Mouse (Mus musculus) myocyte (in vitro differentiated cells): Measurements from ENCODE around the gene Poldip2. TPM values are rescaled to one million over a fixed set of nuclear protein-coding genes. Genes with fewer than 3 reads are reported as not detected.

Experiments used
- H3K27me3 ChIP-seq: one replicate; pipeline ENCODE4 v1.6.1; 2011; ENCODE audit not compliant: control insufficient read depth, insufficient read depth, insufficient read length
- H3K36me3 ChIP-seq: one replicate; pipeline ENCODE4 v1.6.1; 2011; ENCODE audit not compliant: control insufficient read depth, insufficient read depth
- H3K4me2 ChIP-seq: one replicate; pipeline ENCODE4 v1.6.1; 2011; ENCODE audit warnings: low read depth, control low read depth
- H3K4me3 ChIP-seq: one replicate; pipeline ENCODE4 v1.5.1; 2011; ENCODE audit warnings: mild to moderate bottlenecking, control low read depth, moderate library complexity
- H3K79me2 ChIP-seq: one replicate; pipeline ENCODE4 v1.6.1; 2011; ENCODE audit not compliant: control insufficient read depth, insufficient read depth
- H3ac ChIP-seq: one replicate; pipeline ENCODE4 v1.6.1; 2011; ENCODE audit not compliant: control insufficient read depth, insufficient read length
- CEBPB ChIP-seq: IDR thresholded peaks from 2 replicates; pipeline ENCODE4 v1.6.1; 2011; ENCODE audit warnings: mild to moderate bottlenecking, moderate library complexity; ENCODE audit not compliant: poor library complexity, insufficient read depth, severe bottlenecking
- E2F4 ChIP-seq: IDR thresholded peaks from one replicate; pipeline ENCODE4 v1.6.1; 2011; ENCODE audit warnings: mild to moderate bottlenecking, control low read depth, moderate library complexity; ENCODE audit not compliant: insufficient read depth
- MAX ChIP-seq: IDR thresholded peaks from one replicate; pipeline ENCODE4 v1.6.1; 2011; ENCODE audit warnings: low read depth, mild to moderate bottlenecking, control low read depth
- MYOD1 ChIP-seq, 3 experiments: IDR thresholded peaks; one replicate each; pipeline ENCODE4 v1.6.1; 2011; ENCODE audit warnings: control low read depth in 2 of 3, low read depth in 2 of 3, mild to moderate bottlenecking in 2 of 3, moderate library complexity in 1 of 3; ENCODE audit not compliant: insufficient read length in 2 of 3, control insufficient read depth in 1 of 3
- MYOG ChIP-seq, 3 experiments: IDR thresholded peaks; one replicate each; pipeline ENCODE4 v1.6.1; 2011; ENCODE audit warnings: control low read depth in 2 of 3, low read depth in 2 of 3, mild to moderate bottlenecking in 2 of 3; ENCODE audit not compliant: insufficient read length in 2 of 3, control insufficient read depth in 1 of 3, insufficient read depth in 1 of 3
- POLR2A ChIP-seq: IDR thresholded peaks from one replicate; pipeline ENCODE4 v1.6.1; 2011; ENCODE audit warnings: low read depth, mild to moderate bottlenecking, control low read depth, moderate library complexity; ENCODE audit not compliant: insufficient read length
- POLR2AphosphoS2 ChIP-seq: IDR thresholded peaks from one replicate; pipeline ENCODE4 v1.6.1; 2011; ENCODE audit warnings: low read depth, control low read depth; ENCODE audit not compliant: insufficient read length
- REST ChIP-seq: IDR thresholded peaks from one replicate; pipeline ENCODE4 v1.6.1; 2011; ENCODE audit warnings: mild to moderate bottlenecking, control low read depth, moderate library complexity; ENCODE audit not compliant: insufficient read depth, insufficient read length
- SRF ChIP-seq: IDR thresholded peaks from one replicate; pipeline ENCODE4 v1.6.1; 2011; ENCODE audit warnings: low read depth; ENCODE audit not compliant: control insufficient read depth, insufficient read length
- TCF12 ChIP-seq: IDR thresholded peaks from one replicate; pipeline ENCODE4 v1.6.1; 2011; ENCODE audit warnings: mild to moderate bottlenecking, control low read depth; ENCODE audit not compliant: poor library complexity, insufficient read depth, severe bottlenecking
- TCF3 ChIP-seq: IDR thresholded peaks from one replicate; pipeline ENCODE4 v1.6.1; 2011; ENCODE audit warnings: low read depth, control low read depth; ENCODE audit not compliant: insufficient read length
- USF1 ChIP-seq: IDR thresholded peaks from one replicate; pipeline ENCODE4 v1.6.1; 2011; ENCODE audit warnings: low read depth, mild to moderate bottlenecking, control low read depth, moderate library complexity
- polyA plus RNA-seq: library from polyadenylated mRNA; unstranded; fragments of >200 nt; fragmentation: generic; extraction: Trizol; gene quantifications from one replicate; pipeline ENCODE4 v1.2.1, GENCODE M21; 2012; ENCODE audit warnings: missing spikeins

Gene Poldip2
- polyA plus RNA-seq, 1 experiment: 103 TPM

GRCm38 (mm10) chr11:78545181-78545580 is 33.2 kb downstream of the Poldip2 start:
- Histone ChIP-seq H3K36me3 (peaks cover 36% of the 10 kb centered on the region), H3K79me2 (peaks cover 72% of the 10 kb centered on the region), H3K27me3 (no peaks in the 10 kb centered on the region), H3K4me3 (no peak overlapping the region), H3K4me2 (no peak overlapping the region), H3ac (no peak overlapping the region)
- TF ChIP-seq TCF12 (no peak), POLR2AphosphoS2 (no peak), MYOG (IDR thresholded peaks at IDR 0.05; ENCODE audit: control insufficient read depth in 1 of 3, insufficient read depth in 1 of 3, insufficient read length in 2 of 3, low read depth in 2 of 3) (no peak), USF1 (no peak), POLR2A (no peak), SRF (no peak), E2F4 (no peak), TCF3 (no peak)

DNA sequence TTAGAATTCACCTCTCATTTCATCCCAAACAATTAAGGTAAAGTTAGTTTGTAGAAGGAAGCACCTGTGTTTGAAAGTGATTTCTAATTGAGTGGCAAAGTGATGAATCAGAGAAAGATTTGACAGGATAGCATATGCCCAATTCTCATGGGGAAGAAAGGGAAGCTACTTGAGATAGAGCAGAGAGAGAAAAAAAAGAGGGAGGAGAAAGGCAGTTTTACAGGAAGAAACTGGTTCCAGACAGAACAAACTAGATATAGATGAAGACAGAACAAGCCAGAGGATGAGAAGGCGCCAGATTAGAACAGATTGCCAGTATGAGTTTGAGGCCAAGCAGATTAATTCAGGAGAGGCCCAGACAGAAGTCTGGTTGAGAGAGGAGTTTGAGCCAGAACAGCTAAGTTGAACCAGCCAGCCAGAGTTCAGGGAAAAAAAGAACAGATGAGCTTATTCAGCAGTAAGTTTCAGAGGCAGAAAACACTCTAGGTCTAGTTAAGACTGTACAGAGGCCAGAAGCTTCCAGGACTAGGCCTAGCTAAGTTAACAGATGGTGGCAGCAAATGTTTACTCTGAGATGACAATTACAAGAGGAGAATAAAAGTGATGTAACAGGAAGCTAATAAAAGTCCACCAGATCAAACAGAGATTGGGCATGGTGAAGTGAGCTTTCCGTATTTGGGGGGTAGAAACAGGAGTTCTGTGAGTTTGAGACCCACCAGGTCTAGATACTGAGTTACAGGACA is 35.9 kb downstream of the Poldip2 start:
- peaks cover 24% of the 10 kb centered on the region for H3K36me3 ChIP-seq
- H3K27me3 ChIP-seq: no peaks in the 10 kb centered on the region
- no peak overlapping the region for H3ac ChIP-seq
- peak overlapping the region; percentile 63 for H3K4me3 ChIP-seq
- TF ChIP-seq POLR2A: no peak
- 0 out of 2 replicates have a peak, but pooled peaks have one; percentile 32 for TF ChIP-seq CEBPB
- no peak for TF ChIP-seq MYOD1 (IDR thresholded peaks at IDR 0.05; ENCODE audit: control insufficient read depth in 1 of 3, insufficient read length in 2 of 3, low read depth in 2 of 3)
- H3K79me2 ChIP-seq: peaks cover 72% of the 10 kb centered on the region
- peak overlapping the region; percentile 82 for H3K4me2 ChIP-seq

DNA sequence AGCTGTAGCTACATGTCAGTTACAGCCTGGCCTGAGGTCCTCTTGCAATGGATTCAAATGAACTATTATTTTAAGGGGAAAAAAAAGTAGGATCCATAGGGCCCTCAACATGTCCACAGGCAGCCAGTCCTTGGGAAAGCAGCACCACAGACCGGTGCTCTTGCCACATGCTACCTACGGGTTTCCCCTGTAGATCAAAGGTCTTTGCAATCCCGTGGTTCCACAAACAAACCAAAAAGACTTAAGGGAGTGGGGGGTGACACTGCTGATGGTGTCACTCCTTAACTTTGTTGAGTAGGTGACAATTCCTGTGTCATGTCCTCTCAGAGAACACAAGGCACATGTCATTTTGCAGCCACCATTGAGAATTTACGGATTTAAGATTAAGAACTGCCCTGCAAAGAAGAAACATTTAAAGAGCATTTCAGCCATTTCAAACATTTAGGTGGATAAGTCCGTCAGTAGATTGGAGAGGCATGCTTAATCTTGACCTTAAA is 37.5 kb downstream of the Poldip2 start:
- peaks cover 13% of the 10 kb centered on the region for H3K36me3 ChIP-seq
- H3K79me2 ChIP-seq: peaks cover 58% of the 10 kb centered on the region
- H3ac ChIP-seq: peak overlapping the region; percentile 43
- no peaks in the 10 kb centered on the region for H3K27me3 ChIP-seq
- peak overlapping the region; percentile 82 for H3K4me2 ChIP-seq
- TF ChIP-seq TCF3 (no peak), USF1 (no peak), MYOG (IDR thresholded peaks at IDR 0.05; ENCODE audit: control insufficient read depth in 1 of 3, insufficient read depth in 1 of 3, insufficient read length in 2 of 3, low read depth in 2 of 3) (no peak), CEBPB (no peak), POLR2A (no peak), MYOD1 (IDR thresholded peaks at IDR 0.05; ENCODE audit: control insufficient read depth in 1 of 3, insufficient read length in 2 of 3, low read depth in 2 of 3) (no peak), E2F4 (no peak)
- peak overlapping the region; percentile 63 for H3K4me3 ChIP-seq

DNA sequence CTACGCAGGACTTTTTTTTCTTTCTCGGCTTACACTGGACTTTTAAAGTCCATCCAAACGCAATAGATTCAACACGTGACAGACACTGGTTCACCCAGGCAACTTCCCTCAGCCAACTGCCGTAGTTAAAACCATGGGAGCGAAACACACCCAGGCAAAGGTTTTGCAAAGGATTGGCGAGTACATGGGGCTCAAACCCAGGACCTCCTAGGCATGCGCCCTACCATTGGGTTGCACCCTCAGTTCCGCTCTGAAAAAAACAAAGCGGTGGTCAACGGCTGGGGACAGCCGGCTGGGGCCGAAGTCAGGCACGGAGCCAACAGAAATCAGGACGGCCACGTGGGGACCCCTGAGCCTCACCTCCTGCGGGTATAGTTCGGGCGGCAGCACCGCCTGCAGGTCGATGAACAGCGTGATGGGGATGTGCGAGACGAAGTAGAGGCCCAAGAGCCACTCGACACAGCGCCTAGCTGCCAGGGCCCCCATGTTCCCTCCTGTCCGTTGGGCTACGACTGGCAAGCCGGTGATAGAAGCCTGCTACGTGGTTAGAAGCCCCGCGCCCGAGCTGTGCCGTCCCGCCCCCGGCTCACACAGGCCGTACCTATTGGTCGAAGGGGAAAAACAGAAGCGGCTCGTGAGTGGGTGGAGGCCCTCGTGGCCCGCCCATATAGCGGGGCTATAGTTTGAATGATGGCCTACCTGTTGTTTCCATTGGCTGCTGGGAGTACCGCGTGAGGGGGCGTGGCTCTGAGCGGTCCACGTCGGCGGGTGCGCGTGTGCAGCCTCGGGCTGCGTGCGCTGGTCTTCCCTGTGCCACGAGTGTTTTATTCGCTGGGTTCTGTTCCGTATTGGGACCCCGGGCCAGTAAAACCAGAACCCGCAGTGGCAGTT is 38.4 kb downstream of the Poldip2 start, which contains the start of gene Tmem97:
TSS of gene Tmem97 (minus strand) at position 610 of the 891 bp plus-strand sequence.
- peaks cover 49% of the 10 kb centered on the region for H3K79me2 ChIP-seq
- H3ac ChIP-seq: peak within 1 kb of the TSS; percentile 43
- H3K4me3 ChIP-seq: peak within 1 kb of the TSS; percentile 63
- H3K36me3 ChIP-seq: peaks cover 8% of the 10 kb centered on the region
- peak within 1 kb of the TSS; percentile 82 for H3K4me2 ChIP-seq
- no peaks in the 10 kb centered on the region for H3K27me3 ChIP-seq
- TF ChIP-seq POLR2AphosphoS2: peak; percentile 85
- no peak for TF ChIP-seq REST
- no peak for TF ChIP-seq CEBPB
- no peak for TF ChIP-seq TCF3
- peak in 1 of 3 experiments; percentile 26 for TF ChIP-seq MYOG (IDR thresholded peaks at IDR 0.05; ENCODE audit: control insufficient read depth in 1 of 3, insufficient read depth in 1 of 3, insufficient read length in 2 of 3, low read depth in 2 of 3)
- TF ChIP-seq SRF: peak; percentile 75
- peak in 1 of 3 experiments; percentile 11 for TF ChIP-seq MYOD1 (IDR thresholded peaks at IDR 0.05; ENCODE audit: control insufficient read depth in 1 of 3, insufficient read length in 2 of 3, low read depth in 2 of 3)
- TF ChIP-seq USF1: peak; percentile 77
- peak; percentile 90 for TF ChIP-seq POLR2A
- peak; percentile 76 for TF ChIP-seq E2F4
- TF ChIP-seq TCF12: no peak
- no peak for TF ChIP-seq MAX
